Mouse (Mus musculus) kidney, embryonic 15.5 days (tissue): ENCODE results near the gene Cacna1e. TPM values are rescaled to one million over a fixed set of nuclear protein-coding genes. Genes with fewer than 3 reads are reported as not detected.
A peak's percentile ranks its signal among the peaks of the same experiment; 100 is the strongest.

Source experiments
- ATAC-seq: fragments of 200-750 bp; cut with Nextera tagmentation; replicated peaks from 2 replicates; pipeline ENCODE4 v1.8.0; 2017; ENCODE audit warnings: moderate TSS enrichment; ENCODE audit not compliant: low FRiP score
- H3K27ac ChIP-seq: fragments of 300-500 bp; sonication (generic); 2 replicates; pipeline ENCODE4 v1.5.1; 2015; ENCODE audit warnings: mild to moderate bottlenecking, inconsistent platforms
- H3K27me3 ChIP-seq: fragments of 300-500 bp; sonication (generic); 2 replicates; pipeline ENCODE4 v1.6.1; 2015; ENCODE audit warnings: inconsistent platforms
- H3K36me3 ChIP-seq: fragments of 300-500 bp; sonication (generic); 2 replicates; pipeline ENCODE4 v1.6.1; 2015; ENCODE audit warnings: inconsistent platforms
- H3K4me1 ChIP-seq: fragments of 300-500 bp; sonication (generic); 2 replicates; pipeline ENCODE4 v1.6.1; 2015; ENCODE audit warnings: inconsistent platforms
- H3K4me2 ChIP-seq: fragments of 300-500 bp; sonication (generic); 2 replicates; pipeline ENCODE4 v1.6.1; 2015; ENCODE audit warnings: moderate library complexity, mild to moderate bottlenecking, inconsistent platforms
- H3K4me3 ChIP-seq: fragments of 300-500 bp; sonication (generic); replicated peaks from 2 replicates; pipeline ENCODE4 v1.5.1; 2015; ENCODE audit warnings: mild to moderate bottlenecking, inconsistent platforms
- H3K9ac ChIP-seq: fragments of 300-500 bp; sonication (generic); 2 replicates; pipeline ENCODE4 v1.6.1; 2015; ENCODE audit warnings: mild to moderate bottlenecking, inconsistent platforms
- H3K9me3 ChIP-seq: fragments of 300-500 bp; sonication (generic); replicated peaks from 2 replicates; pipeline ENCODE4 v1.6.1; 2016; ENCODE audit warnings: inconsistent platforms
- WGBS: fragments of 180-500 bp; shearing (Covaris S2); methylation state at CpG from one replicate; pipeline ENCODE4 v1.1.7; 2015; ENCODE audit warnings: mixed read lengths; 5-methylcytosine and 5-hydroxymethylcytosine counted together
- polyA plus RNA-seq: library from polyadenylated mRNA; unstranded; fragments of >200 nt; fragmentation: Nextera tagmentation; extraction: Ambion mirVana; gene quantifications from 2 replicates; pipeline ENCODE4 v1.2.1, GENCODE M21; 2015

Cacna1e gene
- 0.06 and 0.14 TPM in 2 replicates for polyA plus RNA-seq

DNA sequence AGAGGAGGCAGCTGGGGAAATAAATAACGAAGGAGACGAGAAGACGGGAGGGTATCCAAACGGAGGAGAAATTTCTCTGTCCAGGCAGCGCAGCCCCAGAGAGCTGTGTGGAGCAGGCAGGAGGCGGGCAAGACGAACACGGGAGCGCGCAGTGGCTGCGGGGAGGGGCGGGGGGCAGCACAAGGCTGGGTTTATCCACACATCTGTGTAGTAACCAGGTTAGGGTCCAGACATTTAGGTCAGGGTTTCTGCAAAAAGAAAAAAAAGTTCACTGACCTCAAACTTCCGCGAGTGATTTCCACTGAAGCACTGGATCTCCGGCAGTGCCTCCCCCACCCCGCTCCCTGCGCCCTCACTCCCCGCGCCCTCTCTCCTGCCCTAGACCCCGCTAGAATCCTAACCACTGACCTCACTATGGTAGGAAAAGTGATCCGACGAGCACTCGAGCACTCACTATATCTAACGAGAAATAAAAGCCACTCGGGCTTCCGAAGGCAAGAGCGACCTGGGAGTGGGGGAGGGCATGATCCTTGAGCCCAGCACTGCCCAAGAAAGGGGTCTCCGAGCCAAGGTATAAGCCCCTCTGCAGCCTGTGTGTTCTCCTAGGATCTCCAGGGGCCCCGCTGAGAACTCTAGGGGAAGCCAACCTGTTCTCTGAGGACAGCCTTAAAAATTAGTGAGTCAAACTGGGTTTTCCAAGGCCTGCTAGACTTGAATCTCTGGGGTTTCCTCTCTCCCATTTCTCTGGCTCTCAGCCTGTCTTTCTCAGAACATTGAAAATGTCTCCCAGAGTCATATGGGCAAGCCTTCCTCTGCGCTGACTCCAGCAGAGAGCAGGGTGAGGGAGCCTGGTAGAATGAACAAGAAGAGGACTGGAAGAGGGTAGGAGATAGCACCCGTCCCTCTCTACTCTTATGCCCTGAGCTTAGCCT, at the start of gene Cacna1e:
Gene Cacna1e (minus strand): TSS at position 227 of the 932 bp plus-strand sequence.
- H3K36me3 ChIP-seq = no peaks in the 10 kb centered on the region
- no peaks in the 10 kb centered on the region for H3K9me3 ChIP-seq
- 8% methylated on average over 31 of the region's 31 CpGs for WGBS
- H3K4me1 ChIP-seq = peaks cover 13% of the 10 kb centered on the region
- 0 out of 2 replicates have a peak within 1 kb of the TSS, but pooled peaks have one; percentile 30 for H3K9ac ChIP-seq
- no peak within 1 kb of the TSS for H3K27ac ChIP-seq
- peaks cover 46% of the 10 kb centered on the region for H3K27me3 ChIP-seq
- peak within 1 kb of the TSS; percentile 47 for H3K4me3 ChIP-seq
- peak; percentile 49 for ATAC-seq
- H3K4me2 ChIP-seq = peak within 1 kb of the TSS; percentile 74

GRCm38 (mm10) chr1:154918406-154918805, 34.1 kb upstream of the Cacna1e start:
- H3K27ac ChIP-seq = no peak overlapping the region
- H3K9me3 ChIP-seq = no peaks in the 10 kb centered on the region
- no peak for ATAC-seq
- no peaks in the 10 kb centered on the region for H3K27me3 ChIP-seq
- WGBS = 71% methylated on average over 2 of the region's 2 CpGs
- no peak overlapping the region for H3K4me3 ChIP-seq
- H3K9ac ChIP-seq = no peak overlapping the region
- H3K36me3 ChIP-seq = no peaks in the 10 kb centered on the region
- no peaks in the 10 kb centered on the region for H3K4me1 ChIP-seq
- no peak overlapping the region for H3K4me2 ChIP-seq

DNA sequence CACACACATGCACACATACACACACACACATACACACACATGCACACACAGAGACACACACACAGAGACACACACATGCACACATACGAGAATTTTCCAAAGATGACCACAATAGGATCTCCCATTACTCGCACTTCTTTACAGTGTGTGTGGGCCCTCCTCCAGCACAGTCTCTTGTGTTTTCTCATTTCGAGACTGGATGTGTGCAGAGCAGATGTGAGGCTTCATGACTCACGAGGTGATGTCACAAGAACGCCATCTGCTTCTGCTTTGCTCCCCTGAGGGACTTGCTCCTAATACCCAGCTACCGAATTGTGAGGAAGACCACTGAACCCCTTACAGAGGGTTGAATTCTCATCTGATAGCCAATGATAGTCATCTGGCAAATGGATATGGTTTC, 33.1 kb upstream of the Cacna1e start:
- no peak for ATAC-seq
- H3K4me3 ChIP-seq = no peak overlapping the region
- 61% methylated on average over 6 of the region's 6 CpGs for WGBS
- no peaks in the 10 kb centered on the region for H3K9me3 ChIP-seq
- no peak overlapping the region for H3K27ac ChIP-seq
- H3K36me3 ChIP-seq = no peaks in the 10 kb centered on the region
- no peak overlapping the region for H3K4me2 ChIP-seq
- H3K27me3 ChIP-seq = no peaks in the 10 kb centered on the region
- H3K9ac ChIP-seq = no peak overlapping the region
- no peaks in the 10 kb centered on the region for H3K4me1 ChIP-seq

DNA sequence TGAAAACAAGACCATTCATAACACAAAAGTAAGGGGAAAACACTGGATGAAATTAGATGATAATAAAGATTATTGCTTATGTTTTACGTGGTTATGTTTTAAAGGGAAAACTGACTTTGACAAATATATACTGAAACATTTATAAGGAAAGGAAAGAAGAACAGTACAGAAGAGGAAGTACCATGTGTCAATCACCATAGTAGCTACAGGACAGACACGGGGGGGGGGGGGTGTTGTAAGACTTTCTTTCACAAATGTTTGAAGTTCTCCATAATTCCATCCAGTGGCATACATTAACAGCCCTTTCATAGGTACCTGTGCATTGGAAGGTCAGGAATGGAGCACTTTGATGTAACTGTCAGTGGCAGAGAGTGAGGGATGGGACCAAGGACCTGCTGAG, 25.3 kb upstream of the Cacna1e start:
- Histone ChIP-seq H3K4me1 (no peaks in the 10 kb centered on the region), H3K9ac (no peak overlapping the region), H3K9me3 (no peaks in the 10 kb centered on the region), H3K4me2 (no peak overlapping the region), H3K27ac (no peak overlapping the region), H3K4me3 (no peak overlapping the region), H3K27me3 (no peaks in the 10 kb centered on the region), H3K36me3 (no peaks in the 10 kb centered on the region)
- ATAC-seq = no peak
- WGBS = 76% methylated on average over 2 of the region's 2 CpGs

- ATAC-seq = no peak
- no peak overlapping the region for H3K4me2 ChIP-seq
- WGBS = 81% methylated on average over 2 of the region's 2 CpGs
- H3K4me3 ChIP-seq = no peak overlapping the region
- H3K9ac ChIP-seq = no peak overlapping the region
- H3K27me3 ChIP-seq = no peaks in the 10 kb centered on the region
- no peaks in the 10 kb centered on the region for H3K36me3 ChIP-seq
- H3K9me3 ChIP-seq = no peaks in the 10 kb centered on the region
- H3K4me1 ChIP-seq = no peaks in the 10 kb centered on the region
- no peak overlapping the region for H3K27ac ChIP-seq
These were observed 13.1 kb upstream of the Cacna1e start for GRCm38 (mm10) chr1:154897390-154897789.

DNA sequence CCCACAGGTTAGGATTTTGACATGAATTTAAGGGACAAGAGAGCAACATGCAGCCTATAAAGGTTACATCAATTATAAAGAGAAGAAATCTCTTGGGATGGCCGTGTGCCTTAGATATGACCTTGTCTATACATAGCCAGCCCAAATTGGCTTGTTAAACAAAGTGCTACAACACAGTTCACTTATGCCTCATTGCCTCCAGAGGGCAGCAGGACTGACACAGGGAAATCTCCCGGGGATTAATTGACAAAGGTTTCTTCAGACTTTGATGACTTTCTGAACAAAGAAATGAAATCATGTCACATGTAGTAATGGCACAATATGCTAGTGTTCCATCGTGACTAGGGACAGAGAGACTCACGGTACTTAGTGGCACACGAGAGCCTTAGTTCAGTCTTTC, 5.9 kb upstream of the Cacna1e start:
- no peak overlapping the region for H3K4me2 ChIP-seq
- no peak overlapping the region for H3K9ac ChIP-seq
- 74% methylated on average over 5 of the region's 5 CpGs for WGBS
- no peak overlapping the region for H3K27ac ChIP-seq
- ATAC-seq = no peak
- peaks cover 15% of the 10 kb centered on the region for H3K27me3 ChIP-seq
- no peak overlapping the region for H3K4me3 ChIP-seq
- no peaks in the 10 kb centered on the region for H3K9me3 ChIP-seq
- no peaks in the 10 kb centered on the region for H3K4me1 ChIP-seq
- H3K36me3 ChIP-seq = no peaks in the 10 kb centered on the region

GRCm38 (mm10) chr1:154888495-154888894, 4.2 kb upstream of the Cacna1e start:
- peaks cover 28% of the 10 kb centered on the region for H3K27me3 ChIP-seq
- 87% methylated on average over 5 of the region's 5 CpGs for WGBS

GRCm38 (mm10) chr1:154888018-154888417, 3.7 kb upstream of the Cacna1e start:
- H3K4me1 ChIP-seq = peaks cover 13% of the 10 kb centered on the region
- H3K4me2 ChIP-seq = no peak overlapping the region
- 76% methylated on average over 5 of the region's 5 CpGs for WGBS

More at GRCm38 (mm10) chr1:154888495-154888894, 4.2 kb upstream of the Cacna1e start:
- Histone ChIP-seq H3K27ac (no peak overlapping the region), H3K36me3 (no peaks in the 10 kb centered on the region), H3K9ac (no peak overlapping the region), H3K4me1 (peaks cover 12% of the 10 kb centered on the region), H3K9me3 (no peaks in the 10 kb centered on the region), H3K4me2 (no peak overlapping the region), H3K4me3 (no peak overlapping the region)
- no peak for ATAC-seq

DNA sequence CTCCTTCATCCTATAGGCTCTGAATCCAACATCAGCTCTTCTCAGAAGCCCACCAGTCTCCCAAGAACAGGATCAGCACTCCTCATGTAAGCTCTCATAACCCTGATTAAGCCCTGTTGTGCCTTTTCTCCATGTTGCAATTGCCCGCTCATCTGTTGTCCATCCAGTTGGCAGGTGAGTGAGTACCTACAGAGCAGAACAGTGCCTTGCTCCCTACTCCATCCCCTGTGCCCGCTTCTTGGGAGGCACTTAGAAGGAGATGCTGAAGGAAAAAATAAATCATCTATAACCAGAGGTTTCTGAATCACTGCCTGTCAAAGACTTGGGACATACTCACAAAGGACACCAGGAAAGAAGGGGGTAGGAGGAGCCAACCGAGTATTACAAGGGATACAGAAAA, 3.2 kb upstream of the Cacna1e start:
- no peak overlapping the region for H3K4me3 ChIP-seq
- no peaks in the 10 kb centered on the region for H3K9me3 ChIP-seq
- no peaks in the 10 kb centered on the region for H3K36me3 ChIP-seq
- WGBS = 89% methylated on average over 3 of the region's 3 CpGs
- H3K27me3 ChIP-seq = peaks cover 37% of the 10 kb centered on the region
- H3K4me2 ChIP-seq = no peak overlapping the region
- no peak for ATAC-seq
- H3K27ac ChIP-seq = no peak overlapping the region
- H3K9ac ChIP-seq = no peak overlapping the region
- peaks cover 13% of the 10 kb centered on the region for H3K4me1 ChIP-seq

More at GRCm38 (mm10) chr1:154888018-154888417, 3.7 kb upstream of the Cacna1e start:
- Histone ChIP-seq H3K4me3 (no peak overlapping the region), H3K36me3 (no peaks in the 10 kb centered on the region), H3K27me3 (peaks cover 32% of the 10 kb centered on the region), H3K27ac (no peak overlapping the region), H3K9ac (no peak overlapping the region), H3K9me3 (no peaks in the 10 kb centered on the region)
- no peak for ATAC-seq

DNA sequence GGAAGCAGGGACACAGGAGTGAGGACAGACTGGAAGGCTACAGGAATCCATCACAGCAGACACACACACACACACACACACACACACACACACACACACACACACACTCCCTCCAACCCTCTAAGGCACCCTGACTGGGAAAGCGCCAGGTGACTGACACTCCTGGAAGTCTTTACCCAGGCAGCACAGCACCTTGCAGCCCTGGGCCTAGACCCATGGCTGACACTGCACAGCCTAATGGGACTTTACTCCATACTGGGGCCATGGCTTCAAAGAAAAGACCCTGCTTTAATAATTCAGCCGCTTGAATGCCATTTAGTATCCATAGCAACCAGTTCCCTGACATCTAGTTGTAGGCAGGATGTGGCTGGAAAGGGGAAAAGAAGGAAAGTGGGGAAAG, 2.3 kb upstream of the Cacna1e start:
- Histone ChIP-seq H3K27ac (no peak overlapping the region), H3K4me2 (no peak overlapping the region), H3K36me3 (no peaks in the 10 kb centered on the region), H3K9me3 (no peaks in the 10 kb centered on the region), H3K27me3 (peaks cover 43% of the 10 kb centered on the region), H3K4me3 (no peak overlapping the region), H3K4me1 (peaks cover 13% of the 10 kb centered on the region), H3K9ac (no peak overlapping the region)
- whole genome bisulfite sequencing = 48% methylated on average over 2 of the region's 2 CpGs
- ATAC-seq = no peak

DNA sequence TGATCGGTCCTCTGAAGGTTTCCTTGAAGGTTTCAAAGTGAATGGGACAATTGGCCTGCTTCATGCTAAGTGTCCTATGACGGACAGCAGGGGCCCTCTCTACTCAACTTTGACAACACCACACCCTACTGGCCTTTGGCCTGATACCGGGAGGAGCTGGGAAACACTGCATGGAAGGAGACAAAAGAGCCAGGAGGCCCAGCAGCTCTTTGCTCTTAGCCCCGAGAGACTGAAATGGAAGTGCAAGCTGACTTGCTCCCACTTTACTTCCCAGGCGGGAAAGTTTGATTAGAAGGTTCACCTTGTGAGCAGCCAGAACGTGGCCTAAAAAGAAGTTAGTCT, 877 bp upstream of the Cacna1e start:
- WGBS = 47% methylated on average over 6 of the region's 6 CpGs
- H3K4me2 ChIP-seq = no peak overlapping the region
- ATAC-seq = no peak
- H3K27me3 ChIP-seq = peaks cover 46% of the 10 kb centered on the region
- peaks cover 13% of the 10 kb centered on the region for H3K4me1 ChIP-seq
- no peak overlapping the region for H3K9ac ChIP-seq
- no peaks in the 10 kb centered on the region for H3K36me3 ChIP-seq
- no peak overlapping the region for H3K4me3 ChIP-seq
- no peak overlapping the region for H3K27ac ChIP-seq
- no peaks in the 10 kb centered on the region for H3K9me3 ChIP-seq

DNA sequence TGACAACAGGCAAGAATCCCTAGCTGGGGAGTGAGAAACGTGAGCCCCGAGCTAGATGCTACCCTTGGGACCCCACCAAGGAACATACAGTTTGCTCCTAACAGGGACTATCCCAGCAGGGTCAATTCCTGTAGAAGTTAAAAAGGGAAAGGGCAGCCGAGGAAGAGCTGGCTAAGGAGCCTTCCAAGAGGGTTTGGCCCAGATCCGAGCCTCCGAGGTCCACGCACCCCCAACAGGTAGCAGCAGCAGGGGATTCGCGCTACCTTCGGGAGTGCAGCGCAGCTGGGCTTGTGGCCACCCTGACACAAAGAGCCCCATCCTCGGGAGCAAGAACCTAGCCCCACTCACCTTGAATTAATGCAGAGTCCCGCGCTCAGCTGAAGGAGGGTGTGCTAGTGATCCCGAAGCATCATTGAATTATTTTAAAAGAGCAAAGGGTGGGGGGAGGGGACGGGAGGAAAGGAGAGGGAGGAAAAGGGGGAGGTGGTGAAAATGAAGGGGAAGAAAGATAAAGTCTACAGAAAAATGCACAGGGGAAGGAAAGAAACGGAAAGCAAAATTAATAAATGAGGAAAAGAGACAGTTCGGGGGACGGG, 607 bp downstream of the Cacna1e start:
- 3% methylated on average over 18 of the region's 18 CpGs for WGBS
- peaks cover 46% of the 10 kb centered on the region for H3K27me3 ChIP-seq
- no peaks in the 10 kb centered on the region for H3K36me3 ChIP-seq
- H3K27ac ChIP-seq = no peak overlapping the region
- no peak for ATAC-seq
- H3K9me3 ChIP-seq = no peaks in the 10 kb centered on the region
- peaks cover 13% of the 10 kb centered on the region for H3K4me1 ChIP-seq
- peak overlapping the region; percentile 74 for H3K4me2 ChIP-seq
- 0 out of 2 replicates have a peak overlapping the region, but pooled peaks have one; percentile 30 for H3K9ac ChIP-seq
- peak overlapping the region; percentile 47 for H3K4me3 ChIP-seq
